Mouse (Mus musculus): Measurements from ENCODE around the gene Gm49358.

Gm49358 gene

GRCm38 (mm10) chr10:86763672-86764071 is at the start of gene Gm49358:
Gm49358 (plus strand) TSS chr10:86763972.
- no peak for DNase-seq (ENCODE audit: low spot score in 2 of 2)

- DNase-seq (ENCODE audit: low spot score in 2 of 2), result peak; percentile 23 to 32
Measured at GRCm38 (mm10) chr10:86727548-86727980, 36.2 kb upstream of the Gm49358 start.

- no peak for DNase-seq (ENCODE audit: low spot score in 2 of 2)
Measured at GRCm38 (mm10) chr10:86728176-86728575, 35.6 kb upstream of the Gm49358 start.

- peak; percentile 82 to 88 for DNase-seq (ENCODE audit: low spot score in 2 of 2)
Measured at GRCm38 (mm10) chr10:86730823-86731499, 32.8 kb upstream of the Gm49358 start.

GRCm38 (mm10) chr10:86731500-86731863 is 32.3 kb upstream of the Gm49358 start:
- DNase-seq (ENCODE audit: low spot score in 2 of 2), result no peak

GRCm38 (mm10) chr10:86735036-86735435 is 28.7 kb upstream of the Gm49358 start:
- DNase-seq (ENCODE audit: low spot score in 2 of 2), result no peak

- no peak for DNase-seq (ENCODE audit: low spot score in 2 of 2)
Measured at GRCm38 (mm10) chr10:86742918-86743317, 20.9 kb upstream of the Gm49358 start.

GRCm38 (mm10) chr10:86744306-86744705 is 19.5 kb upstream of the Gm49358 start:
- no peak for DNase-seq (ENCODE audit: low spot score in 2 of 2)

GRCm38 (mm10) chr10:86755816-86756502 is 7.8 kb upstream of the Gm49358 start:
- no peak for DNase-seq (ENCODE audit: low spot score in 2 of 2)

GRCm38 (mm10) chr10:86757724-86758123 is 6.0 kb upstream of the Gm49358 start:
- DNase-seq (ENCODE audit: low spot score in 2 of 2), result no peak

GRCm38 (mm10) chr10:86758211-86758610 is 5.6 kb upstream of the Gm49358 start:
- no peak for DNase-seq (ENCODE audit: low spot score in 2 of 2)

- no peak for DNase-seq (ENCODE audit: low spot score in 2 of 2)
Measured at GRCm38 (mm10) chr10:86761236-86761635, 2.5 kb upstream of the Gm49358 start.

- DNase-seq (ENCODE audit: low spot score in 2 of 2), result no peak
Measured at GRCm38 (mm10) chr10:86761722-86762383, 1.9 kb upstream of the Gm49358 start.

- no peak for DNase-seq (ENCODE audit: low spot score in 2 of 2)
Measured at GRCm38 (mm10) chr10:86762384-86762730, 1.4 kb upstream of the Gm49358 start.

GRCm38 (mm10) chr10:86765344-86765966 is 1.7 kb downstream of the Gm49358 start:
- DNase-seq (ENCODE audit: low spot score in 2 of 2), result peak in 1 of 2 experiments; percentile 41

GRCm38 (mm10) chr10:86769216-86769615 is 5.4 kb downstream of the Gm49358 start:
- DNase-seq (ENCODE audit: low spot score in 2 of 2), result no peak

GRCm38 (mm10) chr10:86769797-86770196 is 6.0 kb downstream of the Gm49358 start:
- DNase-seq (ENCODE audit: low spot score in 2 of 2), result no peak

- no peak for DNase-seq (ENCODE audit: low spot score in 2 of 2)
Measured at GRCm38 (mm10) chr10:86771701-86772100, 7.9 kb downstream of the Gm49358 start.

GRCm38 (mm10) chr10:86772231-86772631 is 8.5 kb downstream of the Gm49358 start:
- peak in 1 of 2 experiments; percentile 42 for DNase-seq (ENCODE audit: low spot score in 2 of 2)

GRCm38 (mm10) chr10:86773360-86773759 is 9.6 kb downstream of the Gm49358 start:
- DNase-seq (ENCODE audit: low spot score in 2 of 2), result no peak

GRCm38 (mm10) chr10:86776281-86776680 is 12.5 kb downstream of the Gm49358 start:
- DNase-seq (ENCODE audit: low spot score in 2 of 2), result no peak

- no peak for DNase-seq (ENCODE audit: low spot score in 2 of 2)
Measured at GRCm38 (mm10) chr10:86777614-86778319, 14.0 kb downstream of the Gm49358 start.
